Mouse (Mus musculus) bone marrow macrophage, adult 2 months (primary cell): ENCODE data around the gene Slc29a1. TPM values are rescaled to one million over a fixed set of nuclear protein-coding genes. Genes with fewer than 3 reads are reported as not detected.

ENCODE experiments used
- H3K27ac ChIP-seq: 2 replicates; pipeline ENCODE4 v1.5.1; 2012; ENCODE audit warnings: low read depth, low read length; ENCODE audit not compliant: insufficient read depth
- H3K4me1 ChIP-seq: 2 replicates; pipeline ENCODE4 v1.6.1; 2012; ENCODE audit warnings: low read length; ENCODE audit not compliant: control insufficient read depth, insufficient read depth
- H3K4me3 ChIP-seq: 2 replicates; pipeline ENCODE4 v1.5.1; 2012; ENCODE audit warnings: mild to moderate bottlenecking, low read length, moderate library complexity; ENCODE audit not compliant: insufficient read depth
- CTCF ChIP-seq: IDR thresholded peaks from 2 replicates; pipeline ENCODE4 v1.5.1; 2012; ENCODE audit warnings: low read depth, mild to moderate bottlenecking, low read length, moderate library complexity
- POLR2A ChIP-seq: IDR thresholded peaks from 2 replicates; pipeline ENCODE4 v1.6.1; 2012; ENCODE audit warnings: mild to moderate bottlenecking, low read depth, low read length, borderline replicate concordance
- polyA plus RNA-seq: library from polyadenylated mRNA; stranded (reverse); fragments of >200 nt; gene quantifications from 2 replicates; pipeline ENCODE4 v1.2.4, GENCODE M21; 2012; ENCODE audit not compliant: missing spikeins, insufficient read depth, insufficient read length

Gene Slc29a1
- polyA plus RNA-seq, 1 experiment = 93.9 TPM

- peaks cover 39% of the 10 kb centered on the region for H3K4me1 ChIP-seq
Observed at GRCm38 (mm10) chr17:45590410-45590809, 9.0 kb downstream of the Slc29a1 start.

GRCm38 (mm10) chr17:45589844-45590243 lies 9.6 kb downstream of the Slc29a1 start:
- Histone ChIP-seq H3K4me3 (no peak overlapping the region), H3K27ac (no peak overlapping the region), H3K4me1 (peaks cover 44% of the 10 kb centered on the region)
- no peak for TF ChIP-seq POLR2A
- TF ChIP-seq CTCF = no peak

More at GRCm38 (mm10) chr17:45590410-45590809, 9.0 kb downstream of the Slc29a1 start:
- Histone ChIP-seq H3K4me3 (no peak overlapping the region), H3K27ac (no peak overlapping the region)
- TF ChIP-seq CTCF = no peak
- TF ChIP-seq POLR2A = no peak

- TF ChIP-seq CTCF (no peak), POLR2A (no peak)
- no peak overlapping the region for H3K4me3 ChIP-seq
- peaks cover 50% of the 10 kb centered on the region for H3K4me1 ChIP-seq
- H3K27ac ChIP-seq = no peak overlapping the region
Observed at GRCm38 (mm10) chr17:45589236-45589635, 10.2 kb downstream of the Slc29a1 start.

- TF ChIP-seq POLR2A = no peak
- TF ChIP-seq CTCF = no peak
- Histone ChIP-seq H3K4me1 (peaks cover 52% of the 10 kb centered on the region), H3K27ac (no peak overlapping the region)
Observed at GRCm38 (mm10) chr17:45588370-45588769, 11.0 kb downstream of the Slc29a1 start.

GRCm38 (mm10) chr17:45586449-45586837 lies 13.0 kb downstream of the Slc29a1 start:
- H3K4me1 ChIP-seq = peaks cover 40% of the 10 kb centered on the region
- H3K27ac ChIP-seq = no peak overlapping the region
- no peak overlapping the region for H3K4me3 ChIP-seq
- TF ChIP-seq POLR2A (no peak), CTCF (peak; percentile 42; the same call in 1 of the 2 replicates)

More at GRCm38 (mm10) chr17:45588370-45588769, 11.0 kb downstream of the Slc29a1 start:
- no peak overlapping the region for H3K4me3 ChIP-seq

GRCm38 (mm10) chr17:45585725-45586448 lies 13.5 kb downstream of the Slc29a1 start:
- Histone ChIP-seq H3K4me3 (no peak overlapping the region), H3K27ac (peak overlapping the region; percentile 85), H3K4me1 (peaks cover 34% of the 10 kb centered on the region)
- TF ChIP-seq CTCF = no peak
- no peak for TF ChIP-seq POLR2A

- no peak for TF ChIP-seq POLR2A
- TF ChIP-seq CTCF = peak; percentile 97
- H3K27ac ChIP-seq = peak overlapping the region; percentile 85
- H3K4me1 ChIP-seq = peaks cover 32% of the 10 kb centered on the region
- H3K4me3 ChIP-seq = 0 out of 2 replicates have a peak overlapping the region, but pooled peaks have one; percentile 9
Observed at GRCm38 (mm10) chr17:45584939-45585678, 14.3 kb downstream of the Slc29a1 start.

- Histone ChIP-seq H3K27ac (peak overlapping the region; percentile 85), H3K4me3 (peak overlapping the region; percentile 9), H3K4me1 (peaks cover 32% of the 10 kb centered on the region)
- TF ChIP-seq CTCF (no peak), POLR2A (no peak)
Observed at GRCm38 (mm10) chr17:45584096-45584896, 15.1 kb downstream of the Slc29a1 start.

GRCm38 (mm10) chr17:45582715-45583355 lies 16.6 kb downstream of the Slc29a1 start:
- Histone ChIP-seq H3K27ac (peak overlapping the region; percentile 84), H3K4me3 (peak overlapping the region; percentile 11; the same call in 1 of the 2 replicates), H3K4me1 (peaks cover 32% of the 10 kb centered on the region)
- TF ChIP-seq POLR2A = no peak
- TF ChIP-seq CTCF = peak; percentile 91
